Mouse (Mus musculus) neutrophil, adult 5-6 weeks (primary cell): ENCODE measurements around the gene Ripor3. TPM values are rescaled to one million over a fixed set of nuclear protein-coding genes. Genes with fewer than 3 reads are reported as not detected.
A peak's percentile ranks its signal among the peaks of the same experiment; 100 is the strongest.

Experiments
- ATAC-seq: fragments of 151-379, 151-347 bp; 2 replicates; pipeline ENCODE4 v1.8.0; 2017; ENCODE audit warnings: mild to moderate bottlenecking, moderate TSS enrichment; ENCODE audit not compliant: insufficient number of reproducible peaks, poor library complexity, low FRiP score, severe bottlenecking; ENCODE audit errors: extremely low read depth
- total RNA-seq: library from RNA; stranded (forward); fragments of 200-1000 nt; gene quantifications from 2 replicates; pipeline ENCODE4 v1.2.3, GENCODE M21; 2017

Gene Ripor3
- total RNA-seq, 1 experiment from 2014 or later = 0.58 TPM

- no peak for ATAC-seq
Observed at GRCm38 (mm10) chr2:167942199-167942925, 68.1 kb downstream of the Ripor3 start.

DNA sequence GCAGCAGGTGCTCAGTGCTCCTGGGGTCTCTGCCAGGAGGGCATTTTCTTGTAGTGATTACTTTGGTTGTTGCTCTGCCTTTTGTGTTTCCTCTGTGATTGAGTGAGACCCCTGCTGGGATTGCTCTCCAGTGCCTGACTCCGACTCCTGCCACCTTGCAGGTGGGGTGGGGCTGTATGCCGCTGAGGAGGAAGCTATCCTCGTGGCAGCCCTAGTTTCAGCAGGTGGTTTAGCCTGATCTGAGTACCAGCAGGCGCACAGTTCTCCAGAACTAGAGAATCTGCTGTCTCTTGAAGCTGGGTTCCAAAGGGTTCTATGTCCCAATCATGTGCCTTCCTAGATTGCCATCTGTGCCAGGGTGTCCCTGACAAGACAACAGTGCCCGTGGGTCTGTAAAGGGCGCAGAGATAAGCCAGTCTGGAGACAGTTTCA, 68.7 kb downstream of the Ripor3 start:
- no peak for ATAC-seq

DNA sequence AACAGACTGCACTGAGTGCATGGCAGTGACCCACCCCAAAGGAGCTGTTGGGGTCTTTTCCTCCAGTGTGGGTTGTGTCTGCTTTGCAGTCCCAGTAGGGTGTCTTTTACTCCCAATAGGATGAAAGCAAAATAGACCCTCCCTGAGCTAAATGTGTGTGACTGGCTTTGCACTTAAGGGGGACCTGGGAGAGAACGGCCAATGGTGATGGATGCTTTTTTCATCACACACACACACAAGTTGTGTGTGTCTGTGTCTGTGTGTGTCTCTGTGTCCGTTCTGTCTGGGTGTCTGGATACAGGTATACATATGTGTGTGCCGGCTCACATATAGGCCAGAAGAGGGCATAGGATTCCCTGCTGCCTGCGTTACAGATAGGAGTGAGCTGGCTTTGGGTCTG, 69.1 kb downstream of the Ripor3 start:
- ATAC-seq = no peak

- no peak for ATAC-seq
Observed at GRCm38 (mm10) chr2:167940636-167941035, 69.8 kb downstream of the Ripor3 start.

GRCm38 (mm10) chr2:167939632-167940399, 70.6 kb downstream of the Ripor3 start:
- no peak for ATAC-seq

DNA sequence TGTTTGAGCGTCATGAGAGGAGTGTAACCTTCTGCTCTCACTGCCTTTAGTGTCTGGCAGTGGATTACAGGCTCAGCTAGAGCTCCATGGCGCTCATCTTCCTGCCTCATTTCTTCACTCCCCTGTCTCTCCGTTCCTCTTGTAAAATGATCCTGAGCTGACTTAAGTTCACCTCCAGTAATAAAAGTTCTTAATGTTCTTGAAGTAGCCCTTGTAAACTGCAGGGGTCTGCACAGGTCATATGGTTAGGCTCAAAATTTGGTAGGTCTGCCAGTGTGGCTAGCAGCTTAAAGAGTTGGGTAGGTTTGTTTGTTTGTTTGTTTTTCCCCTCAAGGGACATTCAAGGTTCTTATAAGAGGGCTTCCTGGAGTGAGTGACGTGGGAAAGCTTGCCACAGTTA, 71.2 kb downstream of the Ripor3 start:
- no peak for ATAC-seq

DNA sequence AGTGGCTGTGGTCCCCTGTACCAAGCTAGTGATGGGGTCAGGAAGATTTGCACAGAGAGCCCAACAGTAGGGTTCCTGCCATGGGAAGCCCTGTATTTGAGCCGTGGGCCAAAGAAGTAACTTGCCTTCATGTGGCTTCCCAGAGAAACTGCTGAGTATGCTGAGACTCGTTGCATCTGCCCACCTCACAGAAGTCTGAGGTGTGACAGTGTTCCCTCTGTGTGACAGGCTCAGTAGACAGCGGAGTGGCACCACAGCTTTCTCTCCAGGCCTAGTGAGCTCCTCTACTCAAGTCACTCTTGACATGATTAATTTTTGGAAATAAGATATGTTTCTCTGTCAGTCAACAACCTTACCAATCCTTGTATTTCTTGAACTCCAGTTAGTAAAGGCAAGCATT, 71.6 kb downstream of the Ripor3 start:
- ATAC-seq = no peak

DNA sequence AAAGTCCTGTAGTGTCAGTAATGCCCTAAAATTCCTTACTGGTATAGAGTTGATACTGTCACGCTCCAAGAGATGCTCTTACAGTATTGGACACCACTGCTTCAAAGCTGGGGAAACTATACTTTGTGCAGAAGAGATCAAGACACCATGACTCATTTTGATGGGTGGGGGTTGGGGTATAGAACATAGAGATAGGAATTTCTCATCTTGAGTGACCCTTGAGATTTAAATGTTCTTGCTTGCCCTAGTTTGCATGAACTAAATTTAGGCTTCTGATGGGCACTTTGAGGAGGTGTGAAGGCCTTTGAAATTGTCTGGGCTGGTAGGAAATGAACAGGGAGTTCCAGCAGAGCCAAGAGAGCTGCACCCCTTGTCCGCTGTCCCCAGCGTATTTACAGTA, 74.5 kb downstream of the Ripor3 start:
- ATAC-seq = no peak

- no peak for ATAC-seq
Observed at GRCm38 (mm10) chr2:167933397-167933796, 77.0 kb downstream of the Ripor3 start.

DNA sequence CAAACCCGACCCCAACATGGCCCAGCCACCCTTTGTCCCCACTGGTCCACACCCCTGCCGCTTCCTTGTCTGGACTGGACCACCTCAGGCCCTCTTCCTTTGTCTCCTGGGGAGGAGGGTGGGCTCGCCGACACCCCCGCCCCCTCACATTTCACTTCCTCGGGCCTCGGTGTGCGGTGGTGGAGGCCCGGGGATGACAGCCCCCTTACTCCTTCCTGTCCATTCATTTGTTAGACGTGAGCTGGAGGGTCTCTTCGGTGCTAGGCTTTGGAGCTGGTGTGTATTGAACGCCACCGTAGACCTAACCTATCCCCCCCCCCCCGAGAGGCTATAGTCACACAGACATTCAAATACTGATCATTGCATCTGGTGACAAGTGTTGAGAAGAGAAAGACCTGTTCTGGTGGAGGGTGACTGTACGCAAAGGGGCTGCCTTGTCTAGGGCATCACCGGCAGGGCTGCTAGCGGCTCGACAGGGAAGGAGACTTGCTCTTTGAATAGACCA, 77.6 kb downstream of the Ripor3 start:
- no peak for ATAC-seq

- ATAC-seq = peak; percentile 98
Observed at GRCm38 (mm10) chr2:167931985-167932726, 78.3 kb downstream of the Ripor3 start, which contains the start of gene Ptpn1. Ptpn1 (plus strand) TSS chr2:167932057.

DNA sequence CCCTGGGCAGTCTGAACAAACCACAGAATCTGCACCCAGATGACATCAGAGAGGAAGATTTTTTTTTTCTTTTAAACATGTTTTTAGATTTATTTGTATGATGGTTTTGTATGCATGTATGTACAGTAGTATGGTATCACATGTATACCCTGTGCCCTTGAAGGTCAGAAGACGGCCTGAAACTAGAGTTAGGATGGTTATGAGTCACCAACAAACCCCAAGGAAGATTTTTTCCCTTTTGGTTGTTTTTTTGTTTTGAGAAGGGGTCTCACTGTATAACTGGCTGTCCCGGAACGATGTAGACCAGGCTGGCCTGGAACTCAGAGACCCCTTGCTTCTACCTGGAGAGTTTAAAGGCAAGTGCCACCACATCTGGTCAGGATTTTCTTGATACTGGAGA, 79.4 kb downstream of the Ripor3 start:
- no peak for ATAC-seq

Other genes starting within 250 kb of the Ripor3 start
- 159 and 218 TPM in 2 replicates for gene Ptpn1, start 78.6 kb downstream of the Ripor3 start, total RNA-seq
- gene Pard6b, start 70.4 kb upstream of the Ripor3 start, total RNA-seq = 1.3 and 2.5 TPM in 2 replicates
- 8.1 and 13.3 TPM in 2 replicates for gene Adnp, start 196.5 kb upstream of the Ripor3 start, total RNA-seq
- gene Gm20716, start 219.7 kb upstream of the Ripor3 start, total RNA-seq = 42.1 and 44.1 TPM in 2 replicates
- gene Dpm1, start 220.0 kb upstream of the Ripor3 start, total RNA-seq = 27.6 and 36.0 TPM in 2 replicates
- gene Mocs3, start 220.0 kb upstream of the Ripor3 start, total RNA-seq = 4.7 and 6.1 TPM in 2 replicates